Comparison of ENCODE assay signal across 14 mouse cellular contexts in the genomic region with DNA sequence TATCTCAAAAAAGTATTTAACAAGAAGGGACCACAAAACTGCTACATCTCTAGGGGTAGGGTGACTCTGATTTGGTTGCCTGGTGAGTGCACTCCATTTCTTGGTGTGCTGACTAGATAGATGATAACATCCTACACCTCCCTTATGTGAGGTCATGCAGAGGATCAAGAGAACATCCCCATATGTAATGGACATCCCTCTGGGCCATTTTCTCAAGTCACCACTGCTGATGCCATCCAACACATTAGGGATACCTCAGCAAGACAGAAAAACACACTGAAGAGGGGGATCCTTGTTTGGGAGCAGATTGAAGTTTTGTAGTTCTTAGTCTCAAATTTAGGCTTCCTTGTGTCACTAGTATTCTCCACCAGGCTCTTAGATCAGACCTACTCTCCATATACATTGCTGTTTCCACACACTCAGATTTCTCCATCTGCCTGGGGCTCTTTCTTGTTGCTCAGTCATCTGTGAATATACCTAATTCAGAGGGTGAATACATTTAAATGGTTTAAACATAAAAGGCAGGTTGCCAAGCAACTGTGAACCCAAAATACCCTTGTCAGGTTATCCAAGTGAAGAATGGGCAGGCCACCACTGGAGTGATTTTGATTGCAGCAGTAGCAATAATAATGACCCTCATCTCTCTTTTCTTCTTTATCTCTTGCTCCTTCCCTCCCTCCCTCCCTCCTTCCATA.
DNase-seq lines count a peak whose midpoint lies in the region; ATAC-seq and TF ChIP-seq lines count a peak whose summit lies in the region.
"Had no signal": no experiment of that assay in that cellular context is flagged by ENCODE, and none has a peak within 500 bp of the region (broad histone marks: within the 10 kb centered on the region; RNA-seq: fewer than 3 reads in every experiment).

No protein-coding gene starts in this region.

- TF ChIP-seq CTCF in midbrain, postnatal 0 days (IDR thresholded peaks at IDR 0.05): no peak

- DNase-seq in embryo, embryonic 10.5 days (ENCODE audit: low spot score): peak; percentile 76
- DNase-seq in midbrain, postnatal 0 days (ENCODE audit: low spot score): peak; percentile 33
- DNase-seq in cerebellum, postnatal 14 days: no peak
- no peak for DNase-seq in cerebellum, adult 11 months
- DNase-seq in urinary bladder, postnatal 10 days (ENCODE audit: low spot score): no peak
- DNase-seq in spleen, postnatal 4 days (ENCODE audit: low spot score in 2 of 2): no peak
- DNase-seq: adrenal gland, postnatal 25 days; cerebellum, adult 9-11 months; heart, adult 2 months; lung, adult 18-20 months had no signal

- H3K9me3 ChIP-seq in forebrain, embryonic 15.5 days: no peaks in the 10 kb centered on the region
- no peaks in the 10 kb centered on the region for H3K9me3 ChIP-seq in kidney, embryonic 15.5 days (replicated peaks)
- no peaks in the 10 kb centered on the region for H3K9me3 ChIP-seq in midbrain, postnatal 0 days (ENCODE audit: low read length)
- H3K9me3 ChIP-seq: stomach, embryonic 15.5 days had no signal

- no peak overlapping the region for H3K27ac ChIP-seq in forebrain, embryonic 15.5 days (replicated peaks)
- no peak overlapping the region for H3K27ac ChIP-seq in kidney, embryonic 15.5 days
- no peak overlapping the region for H3K27ac ChIP-seq in midbrain, postnatal 0 days (ENCODE audit: low read depth, low read length)
- H3K27ac ChIP-seq: heart, adult 2 months; stomach, embryonic 15.5 days had no signal

- H3K9ac ChIP-seq in forebrain, embryonic 15.5 days (replicated peaks): no peak overlapping the region
- no peak overlapping the region for H3K9ac ChIP-seq in kidney, embryonic 15.5 days
- H3K9ac ChIP-seq in midbrain, postnatal 0 days (replicated peaks; ENCODE audit: low read length, poor library complexity, severe bottlenecking): no peak overlapping the region
- H3K9ac ChIP-seq: stomach, embryonic 15.5 days had no signal

- no peak overlapping the region for H3K4me2 ChIP-seq in forebrain, embryonic 15.5 days (replicated peaks)
- no peak overlapping the region for H3K4me2 ChIP-seq in kidney, embryonic 15.5 days
- no peak overlapping the region for H3K4me2 ChIP-seq in midbrain, postnatal 0 days (ENCODE audit: low read depth, low read length, poor library complexity, severe bottlenecking)
- H3K4me2 ChIP-seq: stomach, embryonic 15.5 days had no signal

- peak; percentile 89 for ATAC-seq in forebrain, embryonic 15.5 days (replicated peaks)
- peak; percentile 56; the same call in 1 of the 2 replicates for ATAC-seq in kidney, embryonic 15.5 days (replicated peaks; ENCODE audit: low FRiP score)
- ATAC-seq in midbrain, postnatal 0 days (ENCODE audit: low FRiP score): no peak
- ATAC-seq: Patski had no signal

- no peaks in the 10 kb centered on the region for H3K36me3 ChIP-seq in forebrain, embryonic 15.5 days
- no peaks in the 10 kb centered on the region for H3K36me3 ChIP-seq in kidney, embryonic 15.5 days
- H3K36me3 ChIP-seq in midbrain, postnatal 0 days (ENCODE audit: insufficient read depth, low read length): no peaks in the 10 kb centered on the region
- H3K36me3 ChIP-seq: stomach, embryonic 15.5 days had no signal

- H3K4me3 ChIP-seq in forebrain, embryonic 15.5 days: no peak overlapping the region
- no peak overlapping the region for H3K4me3 ChIP-seq in kidney, embryonic 15.5 days (replicated peaks)
- H3K4me3 ChIP-seq in midbrain, postnatal 0 days (ENCODE audit: low read depth, low read length): no peak overlapping the region
- H3K4me3 ChIP-seq: heart, adult 2 months; stomach, embryonic 15.5 days had no signal

- H3K27me3 ChIP-seq in forebrain, embryonic 15.5 days: no peaks in the 10 kb centered on the region
- no peaks in the 10 kb centered on the region for H3K27me3 ChIP-seq in kidney, embryonic 15.5 days
- H3K27me3 ChIP-seq in midbrain, postnatal 0 days (ENCODE audit: insufficient read depth, low read length): no peaks in the 10 kb centered on the region
- H3K27me3 ChIP-seq: Patski; stomach, embryonic 15.5 days had no signal

- peaks cover 7% of the 10 kb centered on the region for H3K4me1 ChIP-seq in forebrain, embryonic 15.5 days
- H3K4me1 ChIP-seq in kidney, embryonic 15.5 days: 0 out of 2 replicates have a peak, but pooled peaks cover 5% of the 10 kb centered on the region
- H3K4me1 ChIP-seq in midbrain, postnatal 0 days (ENCODE audit: insufficient read depth, low read length): no peaks in the 10 kb centered on the region
- H3K4me1 ChIP-seq: stomach, embryonic 15.5 days had no signal

Comparison
In these comparisons a context has a peak if more than half of its experiments do, and no peak if none do; other contexts are left out.
1. DNase-seq: peak in embryo, embryonic 10.5 days (single experiment) and midbrain, postnatal 0 days (single experiment); none in cerebellum, postnatal 14 days (0 of 2), cerebellum, adult 11 months (single experiment), urinary bladder, postnatal 10 days (single experiment) and spleen, postnatal 4 days (0 of 2).